Mouse (Mus musculus) limb, embryonic 14.5 days (tissue): ENCODE results near the gene Gins3. TPM values are rescaled to one million over a fixed set of nuclear protein-coding genes. Genes with fewer than 3 reads are reported as not detected.

ENCODE experiments used
- ATAC-seq: fragments of 200-750 bp; cut with Nextera tagmentation; 2 replicates; pipeline ENCODE4 v1.8.0; 2017; ENCODE audit warnings: low read depth, moderate number of reproducible peaks, moderate TSS enrichment; ENCODE audit not compliant: low FRiP score
- DNase-seq: peaks from one replicate; pipeline ENCODE4 v3.0.0-alpha.2; 2015; ENCODE audit warnings: low spot score
- H3K27ac ChIP-seq: fragments of 300-500 bp; sonication (generic); replicated peaks from 2 replicates; pipeline ENCODE4 v1.5.1; 2014; ENCODE audit warnings: low read depth, mild to moderate bottlenecking, low read length, moderate library complexity, mixed read lengths
- H3K27me3 ChIP-seq: fragments of 300-500 bp; sonication (generic); 2 replicates; pipeline ENCODE4 v1.6.1; 2014; ENCODE audit warnings: low read length, mixed read lengths; ENCODE audit not compliant: control insufficient read depth, insufficient read depth
- H3K36me3 ChIP-seq: fragments of 300-500 bp; sonication (generic); 2 replicates; pipeline ENCODE4 v1.6.1; 2014; ENCODE audit warnings: mild to moderate bottlenecking, low read length, moderate library complexity, mixed read lengths; ENCODE audit not compliant: control insufficient read depth, insufficient read depth
- H3K4me1 ChIP-seq: fragments of 300-500 bp; sonication (generic); 2 replicates; pipeline ENCODE4 v1.6.1; 2014; ENCODE audit warnings: antibody characterized with exemption, low read length, mixed read lengths; ENCODE audit not compliant: control insufficient read depth, insufficient read depth
- H3K4me2 ChIP-seq: fragments of 300-500 bp; sonication (generic); replicated peaks from 2 replicates; pipeline ENCODE4 v1.6.1; 2014; ENCODE audit warnings: low read depth, mild to moderate bottlenecking, low read length, moderate library complexity; ENCODE audit not compliant: severe bottlenecking
- H3K4me3 ChIP-seq: fragments of 300-500 bp; sonication (generic); replicated peaks from 2 replicates; pipeline ENCODE4 v1.5.1; 2014; ENCODE audit warnings: low read length
- H3K9ac ChIP-seq: fragments of 300-500 bp; sonication (generic); 2 replicates; pipeline ENCODE4 v1.6.1; 2014; ENCODE audit warnings: mild to moderate bottlenecking, low read depth, low read length, moderate library complexity; ENCODE audit not compliant: severe bottlenecking
- H3K9me3 ChIP-seq: fragments of 300-500 bp; sonication (generic); 2 replicates; pipeline ENCODE4 v1.6.1; 2016; ENCODE audit warnings: low read length; ENCODE audit not compliant: control insufficient read depth
- POLR2A ChIP-seq: fragments of 200-500 bp; IDR thresholded peaks from 2 replicates; pipeline ENCODE4 v1.8.0; 2012; ENCODE audit warnings: inconsistent platforms, mild to moderate bottlenecking, moderate library complexity, borderline replicate concordance; ENCODE audit not compliant: insufficient read depth, insufficient read length; ENCODE audit errors: extremely low read depth
- WGBS: fragments of 180-500 bp; shearing (Covaris S2); extraction: QIAGEN DNeasy Blood & Tissue Kit; methylation state at CpG from one replicate; pipeline ENCODE4 v1.1.7; 2014; 5-methylcytosine and 5-hydroxymethylcytosine counted together
- polyA plus RNA-seq, 2 experiments: library from polyadenylated mRNA; depleted of rRNA in 1 of 2; stranded (reverse) in 1 of 2; unstranded in 1 of 2; fragments of >200 nt; fragmentation: Nextera tagmentation in 1 of 2; extraction: Ambion mirVana in 1 of 2; gene quantifications; 2 replicates each; pipeline versions ENCODE4 v1.2.1 to v1.2.3; 2012 to 2014

Gins3 gene
- polyA plus RNA-seq, 2 experiments: 11.1 to 21.7 TPM

- DNase-seq (no peak), ATAC-seq (no peak)
- Histone ChIP-seq H3K27ac (no peak overlapping the region), H3K4me1 (no peaks in the 10 kb centered on the region), H3K27me3 (no peaks in the 10 kb centered on the region), H3K9me3 (no peaks in the 10 kb centered on the region), H3K4me2 (no peak overlapping the region), H3K36me3 (no peaks in the 10 kb centered on the region), H3K9ac (no peak overlapping the region), H3K4me3 (no peak overlapping the region)
- TF ChIP-seq POLR2A: no peak
- 72% methylated on average over 7 of the region's 7 CpGs for WGBS
Measured at GRCm38 (mm10) chr8:95655831-95656230, 22.6 kb downstream of the Gins3 start.

GRCm38 (mm10) chr8:95656316-95657002, 23.2 kb downstream of the Gins3 start:
- ATAC-seq: no peak
- H3K4me1 ChIP-seq: no peaks in the 10 kb centered on the region
- no peak for TF ChIP-seq POLR2A
- H3K9ac ChIP-seq: no peak overlapping the region
- no peak overlapping the region for H3K27ac ChIP-seq
- no peaks in the 10 kb centered on the region for H3K36me3 ChIP-seq
- WGBS: 34% methylated on average over 5 of the region's 5 CpGs
- H3K4me3 ChIP-seq: no peak overlapping the region
- no peaks in the 10 kb centered on the region for H3K9me3 ChIP-seq
- DNase-seq: no peak
- no peak overlapping the region for H3K4me2 ChIP-seq
- H3K27me3 ChIP-seq: no peaks in the 10 kb centered on the region

GRCm38 (mm10) chr8:95657523-95657922, 24.3 kb downstream of the Gins3 start:
- ATAC-seq (no peak), DNase-seq (no peak)
- no peaks in the 10 kb centered on the region for H3K9me3 ChIP-seq
- 43% methylated on average over 2 of the region's 2 CpGs for WGBS
- TF ChIP-seq POLR2A: no peak
- no peaks in the 10 kb centered on the region for H3K36me3 ChIP-seq
- H3K27me3 ChIP-seq: no peaks in the 10 kb centered on the region
- H3K4me1 ChIP-seq: no peaks in the 10 kb centered on the region
- H3K27ac ChIP-seq: no peak overlapping the region
- no peak overlapping the region for H3K9ac ChIP-seq
- H3K4me2 ChIP-seq: no peak overlapping the region
- H3K4me3 ChIP-seq: no peak overlapping the region

DNA sequence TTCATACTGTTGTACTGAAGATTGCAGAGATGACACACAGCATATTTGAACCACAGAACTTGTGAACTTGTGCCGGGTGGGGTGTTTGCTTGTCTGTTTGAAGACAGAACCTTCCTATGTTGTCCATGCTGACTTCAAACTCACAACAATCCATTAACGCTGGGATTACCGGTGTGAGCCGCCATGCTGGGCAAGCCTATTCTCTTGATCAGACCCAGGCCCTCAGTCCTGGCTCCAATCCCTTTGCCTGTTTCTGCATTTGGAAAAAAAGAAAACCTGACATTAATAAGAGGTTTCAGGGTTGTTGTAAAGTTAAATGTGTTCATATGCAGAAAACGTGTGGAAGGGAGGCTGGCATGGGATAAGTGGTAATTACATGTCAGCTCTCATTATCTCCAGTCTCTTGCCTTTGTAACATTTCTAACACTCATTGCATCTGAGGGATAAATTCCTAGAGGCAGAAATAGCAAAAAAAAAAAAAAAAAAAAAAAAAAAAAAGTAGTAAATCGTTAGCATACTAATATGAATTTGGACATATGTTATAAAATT, 27.2 kb downstream of the Gins3 start:
- TF ChIP-seq POLR2A: no peak
- ATAC-seq (no peak), DNase-seq (no peak)
- Histone ChIP-seq H3K4me1 (no peaks in the 10 kb centered on the region), H3K27me3 (no peaks in the 10 kb centered on the region), H3K9me3 (no peaks in the 10 kb centered on the region), H3K4me2 (no peak overlapping the region), H3K9ac (no peak overlapping the region), H3K27ac (no peak overlapping the region), H3K4me3 (no peak overlapping the region), H3K36me3 (no peaks in the 10 kb centered on the region)
- WGBS: 74% methylated on average over 6 of the region's 6 CpGs

- Histone ChIP-seq H3K27me3 (no peaks in the 10 kb centered on the region), H3K9me3 (no peaks in the 10 kb centered on the region), H3K9ac (no peak overlapping the region), H3K27ac (no peak overlapping the region), H3K4me3 (no peak overlapping the region), H3K4me1 (no peaks in the 10 kb centered on the region), H3K36me3 (no peaks in the 10 kb centered on the region), H3K4me2 (no peak overlapping the region)
- 70% methylated on average over 8 of the region's 8 CpGs for WGBS
- TF ChIP-seq POLR2A: no peak
- no peak for DNase-seq
- no peak for ATAC-seq
Measured at GRCm38 (mm10) chr8:95661085-95661484, 27.8 kb downstream of the Gins3 start.

DNA sequence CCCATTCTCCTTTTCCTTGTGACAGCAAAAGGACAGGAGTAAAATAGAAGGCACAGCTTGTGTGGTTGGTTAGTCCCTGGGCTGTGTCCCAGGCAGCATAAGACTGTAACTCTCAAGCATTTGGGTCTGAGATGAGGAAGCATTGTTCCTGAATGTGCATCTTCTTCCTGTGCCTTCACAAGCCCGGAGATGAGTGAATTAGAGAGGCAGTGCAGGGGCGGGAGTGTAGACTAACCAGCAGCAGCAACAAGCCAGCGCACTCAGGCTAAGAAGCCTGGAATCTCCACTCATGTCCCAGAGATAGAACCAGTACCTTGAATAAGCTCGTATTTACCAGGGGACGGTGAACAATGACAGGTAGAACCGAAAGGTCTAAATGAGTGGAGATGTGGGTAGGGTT, 28.3 kb downstream of the Gins3 start:
- Histone ChIP-seq H3K4me3 (no peak overlapping the region), H3K36me3 (no peaks in the 10 kb centered on the region), H3K9me3 (no peaks in the 10 kb centered on the region), H3K4me1 (no peaks in the 10 kb centered on the region), H3K27me3 (no peaks in the 10 kb centered on the region), H3K4me2 (no peak overlapping the region), H3K27ac (no peak overlapping the region), H3K9ac (no peak overlapping the region)
- TF ChIP-seq POLR2A: no peak
- WGBS: 92% methylated on average over 6 of the region's 6 CpGs
- ATAC-seq (no peak), DNase-seq (no peak)
